Mouse (Mus musculus) heart, postnatal 0 days (tissue): ENCODE data around the gene Neurl1b.

Experiments used
- CTCF ChIP-seq: IDR thresholded peaks from 2 replicates; pipeline ENCODE4 v1.5.1; 2016; ENCODE audit warnings: antibody characterized with exemption, control low read depth, low read depth
- EP300 ChIP-seq: IDR thresholded peaks from 2 replicates; pipeline ENCODE4 v1.6.1; 2016; ENCODE audit warnings: antibody characterized with exemption, low read depth

DNA sequence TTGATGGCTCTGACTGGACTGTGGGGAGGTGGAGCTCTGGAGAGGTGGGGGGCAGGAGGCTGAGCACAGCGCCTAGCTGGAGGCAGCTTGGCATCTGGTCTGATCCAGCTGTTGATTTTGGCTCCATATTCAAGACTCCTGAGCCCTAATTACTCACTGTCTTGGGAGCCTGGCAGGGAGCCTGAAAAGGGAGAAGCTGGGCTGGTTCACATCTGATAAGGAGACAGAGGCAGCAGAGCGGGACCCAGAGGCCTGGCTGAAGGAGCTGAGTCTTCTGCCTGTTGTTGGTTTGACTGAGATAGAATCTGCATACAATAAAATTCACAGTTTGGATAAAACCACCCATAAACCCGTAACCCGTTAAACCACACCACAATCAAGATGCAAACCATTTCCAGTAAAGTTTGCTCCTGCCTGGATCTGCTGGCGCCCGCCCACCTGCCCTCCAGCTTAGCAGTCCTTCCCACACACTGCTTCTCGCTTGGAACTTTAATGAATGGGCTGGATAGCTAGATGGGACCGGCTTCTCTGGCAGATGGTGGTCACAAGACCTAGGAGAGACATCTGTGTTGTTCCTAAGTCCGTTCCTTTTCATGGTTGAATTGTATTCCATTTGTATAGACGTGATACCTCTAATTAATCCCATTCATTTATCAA, 46.2 kb upstream of the Neurl1b start:
- TF ChIP-seq CTCF: no peak
- no peak for TF ChIP-seq EP300
